Mouse (Mus musculus) kidney, postnatal 0 days (tissue): ENCODE measurements at regions not wholly inside any gene's neighbourhood (a gene's known extent, or its start where the extent isn't known, plus 50 kb on each side); places are given as distances from the start of the nearest gene placed in this dataset.
A peak's percentile ranks its signal among the peaks of the same experiment; 100 is the strongest.

Source experiments
- ATAC-seq: fragments of 200-750 bp; cut with Nextera tagmentation; replicated peaks from 2 replicates; pipeline ENCODE4 v1.8.0; 2017; ENCODE audit warnings: low read depth, moderate number of reproducible peaks, moderate TSS enrichment, moderate library complexity; ENCODE audit not compliant: low FRiP score
- DNase-seq: peaks from one replicate; pipeline ENCODE4 v3.0.0-alpha.2; 2016; ENCODE audit warnings: low spot score
- H3K27ac ChIP-seq: fragments of 300-500 bp; sonication (generic); 2 replicates; pipeline ENCODE4 v1.5.1; 2014; ENCODE audit warnings: mild to moderate bottlenecking
- H3K27me3 ChIP-seq: fragments of 300-500 bp; sonication (generic); 2 replicates; pipeline ENCODE4 v1.6.1; 2014; ENCODE audit warnings: low read length, mixed read lengths; ENCODE audit not compliant: insufficient read depth
- H3K36me3 ChIP-seq: fragments of 300-500 bp; sonication (generic); 2 replicates; pipeline ENCODE4 v1.6.1; 2014; ENCODE audit warnings: low read length, mixed read lengths; ENCODE audit not compliant: insufficient read depth
- H3K4me1 ChIP-seq: fragments of 300-500 bp; sonication (generic); replicated peaks from 2 replicates; pipeline ENCODE4 v1.6.1; 2014; ENCODE audit warnings: antibody characterized with exemption, low read length, mixed read lengths; ENCODE audit not compliant: insufficient read depth
- H3K4me2 ChIP-seq: fragments of 300-500 bp; sonication (generic); 2 replicates; pipeline ENCODE4 v1.6.1; 2014; ENCODE audit warnings: mild to moderate bottlenecking, low read length, moderate library complexity, mixed read lengths
- H3K4me3 ChIP-seq: fragments of 300-500 bp; sonication (generic); replicated peaks from 2 replicates; pipeline ENCODE4 v1.5.1; 2014; ENCODE audit warnings: low read depth, low read length
- H3K9ac ChIP-seq: fragments of 300-500 bp; sonication (generic); 2 replicates; pipeline ENCODE4 v1.6.1; 2014; ENCODE audit warnings: low read depth, low read length
- H3K9me3 ChIP-seq: fragments of 300-500 bp; sonication (generic); replicated peaks from 2 replicates; pipeline ENCODE4 v1.6.1; 2016; ENCODE audit warnings: low read length, inconsistent platforms, mixed read lengths
- CTCF ChIP-seq: IDR thresholded peaks from 2 replicates; pipeline ENCODE4 v1.5.1; 2016; ENCODE audit warnings: antibody characterized with exemption, low read depth, mild to moderate bottlenecking, moderate library complexity
- WGBS: fragments of 180-500 bp; shearing (Covaris S2); extraction: QIAGEN DNeasy Blood & Tissue Kit; methylation state at CpG from one replicate; pipeline ENCODE4 v1.1.7; 2014; 5-methylcytosine and 5-hydroxymethylcytosine counted together

GRCm38 (mm10) chr1:193860767-193861299, 490.7 kb upstream of the Camk1g start:
- H3K9ac ChIP-seq, result no peak overlapping the region
- no peak overlapping the region for H3K27ac ChIP-seq
- no peaks in the 10 kb centered on the region for H3K36me3 ChIP-seq
- H3K9me3 ChIP-seq, result no peaks in the 10 kb centered on the region
- H3K4me2 ChIP-seq, result no peak overlapping the region
- peaks cover 8% of the 10 kb centered on the region; the same call in 1 of the 2 replicates for H3K4me1 ChIP-seq
- WGBS, result 40% methylated on average over 5 of the region's 5 CpGs
- DNase-seq, result peak; percentile 50
- peak; percentile 49 for ATAC-seq
- H3K27me3 ChIP-seq, result no peaks in the 10 kb centered on the region
- H3K4me3 ChIP-seq, result no peak overlapping the region
- no peak for TF ChIP-seq CTCF

DNA sequence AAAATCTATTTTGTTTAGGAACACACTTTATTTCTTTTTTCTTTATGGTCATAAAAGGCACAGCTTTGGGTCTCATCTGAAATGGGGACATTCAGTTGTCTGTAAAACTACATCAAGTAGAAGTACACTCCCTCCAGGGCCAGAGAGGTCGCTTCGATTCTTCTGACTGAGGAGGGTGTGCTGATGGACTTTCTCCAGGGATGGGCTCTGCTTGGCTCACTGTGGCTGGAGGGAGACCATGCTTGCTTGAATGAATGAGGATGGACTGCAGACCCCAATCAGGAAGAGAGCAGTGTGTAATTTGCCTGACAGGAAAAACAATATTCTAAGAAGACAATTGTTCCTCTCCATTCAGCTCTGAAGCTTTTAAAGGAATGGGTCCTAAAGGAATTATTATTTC, 490.3 kb upstream of the Camk1g start:
- 33% methylated on average over 2 of the region's 2 CpGs for WGBS
- no peak overlapping the region for H3K27ac ChIP-seq

DNA sequence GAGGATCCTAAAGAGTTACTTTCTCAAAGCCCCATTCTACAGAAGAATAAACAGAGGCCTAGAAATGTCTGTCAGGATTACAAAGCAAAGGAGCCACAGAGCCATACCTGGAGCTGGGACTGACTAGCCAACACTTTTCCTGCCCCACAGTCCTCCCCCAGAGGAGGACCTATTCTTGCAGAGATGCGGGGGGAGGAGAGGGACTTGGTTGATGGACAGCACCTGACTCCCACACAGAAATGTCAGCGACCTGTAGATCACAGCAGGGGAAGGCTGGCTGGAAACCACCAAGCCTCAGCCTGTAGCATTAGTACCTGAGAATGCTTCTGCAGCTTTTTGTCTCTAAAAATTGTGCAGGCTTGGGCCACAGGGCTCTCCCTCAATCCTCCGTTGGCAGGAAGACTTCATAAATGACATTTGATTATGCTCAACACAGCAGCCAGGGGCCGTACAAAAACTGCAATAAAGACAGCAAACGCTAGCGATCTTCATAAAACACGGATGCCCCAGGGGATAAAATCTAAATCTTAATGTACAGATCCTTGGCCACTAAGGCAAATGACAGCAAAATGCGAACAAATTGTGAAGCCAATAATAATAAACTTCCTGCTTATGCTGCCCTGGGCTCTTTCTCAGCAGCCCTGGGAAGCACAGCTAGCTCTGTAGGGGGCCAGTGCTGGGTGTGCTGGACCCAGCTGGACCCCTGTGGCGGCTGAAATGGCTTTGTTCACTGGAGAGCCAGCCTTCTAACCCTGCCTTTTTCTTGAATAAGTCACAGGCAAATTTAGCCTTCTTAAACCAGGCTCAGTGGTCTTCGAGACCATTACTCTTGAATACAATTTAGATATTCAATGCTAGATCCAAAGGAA, 489.4 kb upstream of the Camk1g start:
- no peak for ATAC-seq
- H3K36me3 ChIP-seq, result no peaks in the 10 kb centered on the region
- WGBS, result 26% methylated on average over 10 of the region's 10 CpGs
- H3K4me1 ChIP-seq, result peaks cover 8% of the 10 kb centered on the region; the same call in 1 of the 2 replicates
- 0 out of 2 replicates have a peak overlapping the region, but pooled peaks have one; percentile 31 for H3K27ac ChIP-seq
- TF ChIP-seq CTCF, result no peak; the same call in 1 of the 2 replicates
- 0 out of 2 replicates have a peak overlapping the region, but pooled peaks have one; percentile 18 for H3K4me2 ChIP-seq
- no peaks in the 10 kb centered on the region for H3K9me3 ChIP-seq
- no peak overlapping the region for H3K4me3 ChIP-seq
- no peaks in the 10 kb centered on the region for H3K27me3 ChIP-seq
- H3K9ac ChIP-seq, result no peak overlapping the region
- peak; percentile 83 for DNase-seq

More for the DNA sequence above, 490.3 kb upstream of the Camk1g start:
- Histone ChIP-seq H3K4me2 (no peak overlapping the region), H3K9me3 (no peaks in the 10 kb centered on the region), H3K4me3 (no peak overlapping the region), H3K27me3 (no peaks in the 10 kb centered on the region), H3K36me3 (no peaks in the 10 kb centered on the region), H3K4me1 (peaks cover 8% of the 10 kb centered on the region; the same call in 1 of the 2 replicates), H3K9ac (no peak overlapping the region)
- DNase-seq (no peak), ATAC-seq (no peak)
- no peak for TF ChIP-seq CTCF

DNA sequence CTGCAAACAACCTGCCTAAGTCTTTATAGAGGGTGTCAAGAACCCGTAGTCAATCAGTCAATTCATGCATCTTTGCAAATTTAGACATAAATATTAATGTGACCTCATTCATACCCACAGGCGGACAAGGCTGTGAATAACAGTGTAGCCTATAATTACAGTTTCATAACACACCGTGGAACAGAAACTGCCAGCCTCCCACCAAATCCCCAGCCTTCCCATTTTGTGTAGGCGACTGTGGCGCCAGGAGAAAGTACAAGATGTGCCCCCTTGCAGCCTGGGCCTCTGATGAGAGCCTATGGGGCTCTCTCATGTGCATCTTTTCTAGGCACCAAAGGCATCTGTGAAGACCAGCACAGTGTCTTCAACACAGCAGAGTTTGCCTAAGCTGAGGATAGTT, 477.8 kb upstream of the Camk1g start:
- H3K27ac ChIP-seq, result no peak overlapping the region
- no peaks in the 10 kb centered on the region for H3K4me1 ChIP-seq
- no peaks in the 10 kb centered on the region for H3K27me3 ChIP-seq
- DNase-seq (no peak), ATAC-seq (no peak)
- WGBS, result 81% methylated on average over 5 of the region's 5 CpGs
- H3K9me3 ChIP-seq, result no peaks in the 10 kb centered on the region
- no peaks in the 10 kb centered on the region for H3K36me3 ChIP-seq
- TF ChIP-seq CTCF, result no peak
- no peak overlapping the region for H3K9ac ChIP-seq
- H3K4me2 ChIP-seq, result no peak overlapping the region
- no peak overlapping the region for H3K4me3 ChIP-seq

DNA sequence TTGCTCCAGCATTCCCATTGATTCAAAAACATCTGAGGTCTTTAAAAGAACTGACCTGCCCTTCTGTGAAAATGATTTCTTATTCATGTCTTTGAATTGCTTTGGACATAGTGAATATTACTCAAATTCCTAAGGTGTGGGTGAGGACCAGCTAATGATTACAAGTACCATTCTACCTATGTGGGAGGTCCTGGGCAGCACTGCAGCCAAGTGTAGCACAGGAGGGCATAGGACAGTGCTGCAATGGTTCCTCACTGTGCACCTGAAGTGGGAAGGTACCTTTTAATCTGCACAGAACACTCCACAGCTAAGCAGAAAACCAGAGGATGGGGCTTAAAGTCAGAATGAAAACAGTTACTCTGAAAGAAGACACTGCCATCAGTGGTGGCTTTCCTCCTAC, 474.8 kb upstream of the Camk1g start:
- Histone ChIP-seq H3K4me1 (no peaks in the 10 kb centered on the region), H3K27ac (peak overlapping the region; percentile 13; the same call in 1 of the 2 replicates), H3K4me3 (no peak overlapping the region), H3K4me2 (no peak overlapping the region), H3K9me3 (no peaks in the 10 kb centered on the region), H3K36me3 (no peaks in the 10 kb centered on the region), H3K9ac (no peak overlapping the region), H3K27me3 (no peaks in the 10 kb centered on the region)
- ATAC-seq (peak; percentile 66; the same call in 1 of the 2 replicates), DNase-seq (no peak)
- no peak for TF ChIP-seq CTCF

GRCm38 (mm10) chr1:193844461-193844860, 474.4 kb upstream of the Camk1g start:
- H3K4me1 ChIP-seq, result no peaks in the 10 kb centered on the region
- no peaks in the 10 kb centered on the region for H3K36me3 ChIP-seq
- no peak overlapping the region; the same call in 1 of the 2 replicates for H3K27ac ChIP-seq
- 22% methylated on average over 1 of the region's 1 CpGs for WGBS
- TF ChIP-seq CTCF, result no peak
- no peak for ATAC-seq
- peak; percentile 67 for DNase-seq
- H3K9me3 ChIP-seq, result no peaks in the 10 kb centered on the region
- H3K4me3 ChIP-seq, result no peak overlapping the region
- no peak overlapping the region for H3K9ac ChIP-seq
- H3K4me2 ChIP-seq, result no peak overlapping the region
- no peaks in the 10 kb centered on the region for H3K27me3 ChIP-seq
